Mouse (Mus musculus) megakaryocyte, embryonic 14.5 days (primary cell): ENCODE data around the gene Zbtb46.

ENCODE experiments used
- FLI1 ChIP-seq: IDR thresholded peaks from 2 replicates; pipeline ENCODE4 v1.6.1; 2012; ENCODE audit warnings: low read length, inconsistent platforms, mixed read lengths
- GATA1 ChIP-seq: IDR thresholded peaks from 3 replicates; pipeline ENCODE4 v1.6.1; 2012; ENCODE audit warnings: mixed read lengths, low read length, inconsistent platforms, borderline replicate concordance

DNA sequence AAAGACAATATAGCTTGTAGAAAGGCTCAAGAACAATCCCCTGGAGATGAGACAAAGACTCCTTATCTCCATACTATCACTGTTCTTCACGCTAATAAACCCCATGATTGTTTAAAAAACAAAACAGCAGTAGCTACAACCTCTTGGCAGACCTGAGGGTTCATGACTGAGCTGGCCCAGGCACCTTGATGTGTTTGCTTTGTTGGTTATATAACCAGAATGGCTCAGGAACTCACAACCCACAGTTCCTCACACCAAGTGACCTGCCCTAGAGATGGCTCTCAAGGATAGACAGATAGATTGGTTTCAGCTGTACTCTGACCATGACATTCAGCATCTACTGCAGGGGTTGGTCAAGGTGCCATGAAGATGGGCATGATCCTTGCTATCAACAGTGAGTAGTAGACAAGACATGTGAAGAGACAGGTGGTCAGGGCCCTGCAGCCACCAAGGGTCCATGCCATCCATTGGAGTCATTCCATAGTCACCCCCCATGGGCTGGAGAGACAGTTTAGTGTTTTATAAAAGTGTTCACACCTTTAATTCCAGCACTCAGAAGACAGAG, 2.4 kb upstream of the Zbtb46 start:
- TF ChIP-seq GATA1, result no peak
- no peak for TF ChIP-seq FLI1
